Mouse (Mus musculus): Measurements from ENCODE around the gene Klk10. TPM values are rescaled to one million over a fixed set of nuclear protein-coding genes. Genes with fewer than 3 reads are reported as not detected.
A peak's percentile ranks its signal among the peaks of the same experiment; 100 is the strongest.

The Klk10 gene
- total RNA-seq, 2 experiments from 2014 or later = not detected

GRCm38 (mm10) chr7:43777423-43777822, 3.4 kb upstream of the Klk10 start:
- no peak for TF ChIP-seq CTCF (IDR thresholded peaks at IDR 0.05)
- DNase-seq (ENCODE audit: extremely low spot score in 1 of 2, low spot score in 2 of 2) = no peak
- H3K4me3 ChIP-seq = no peak overlapping the region
- no peak overlapping the region for H3K27ac ChIP-seq
- intact Hi-C loops (cut with DNase I) = no loop called here

- DNase-seq (ENCODE audit: extremely low spot score in 1 of 2, low spot score in 2 of 2) = peak in 1 of 2 experiments; percentile 3
- Histone ChIP-seq H3K27ac (no peak overlapping the region), H3K4me3 (no peak overlapping the region)
- TF ChIP-seq CTCF (IDR thresholded peaks at IDR 0.05) = no peak
- intact Hi-C loops (cut with DNase I) = no loop called here
Measured at GRCm38 (mm10) chr7:43778176-43778970, 2.5 kb upstream of the Klk10 start.

GRCm38 (mm10) chr7:43780241-43780640, 594 bp upstream of the Klk10 start:
- Histone ChIP-seq H3K27ac (no peak overlapping the region), H3K4me3 (no peak overlapping the region)
- intact Hi-C loops (cut with DNase I) = loop anchor here (5.0 kb wide), 1 partner anchor 98 kb away; no protein-coding TSS in a partner anchor
- no peak for DNase-seq (ENCODE audit: extremely low spot score in 1 of 2, low spot score in 2 of 2)
- TF ChIP-seq CTCF (IDR thresholded peaks at IDR 0.05) = no peak

- H3K4me3 ChIP-seq = no peak overlapping the region
- H3K27ac ChIP-seq = no peak overlapping the region
- no peak for TF ChIP-seq CTCF (IDR thresholded peaks at IDR 0.05)
- DNase-seq (ENCODE audit: extremely low spot score in 1 of 2, low spot score in 2 of 2) = no peak
- intact Hi-C loops (cut with DNase I) = loop anchor here (5.0 kb wide), 1 partner anchor 99 kb away; no protein-coding TSS in a partner anchor
Measured at GRCm38 (mm10) chr7:43781541-43781940, 706 bp downstream of the Klk10 start.

DNA sequence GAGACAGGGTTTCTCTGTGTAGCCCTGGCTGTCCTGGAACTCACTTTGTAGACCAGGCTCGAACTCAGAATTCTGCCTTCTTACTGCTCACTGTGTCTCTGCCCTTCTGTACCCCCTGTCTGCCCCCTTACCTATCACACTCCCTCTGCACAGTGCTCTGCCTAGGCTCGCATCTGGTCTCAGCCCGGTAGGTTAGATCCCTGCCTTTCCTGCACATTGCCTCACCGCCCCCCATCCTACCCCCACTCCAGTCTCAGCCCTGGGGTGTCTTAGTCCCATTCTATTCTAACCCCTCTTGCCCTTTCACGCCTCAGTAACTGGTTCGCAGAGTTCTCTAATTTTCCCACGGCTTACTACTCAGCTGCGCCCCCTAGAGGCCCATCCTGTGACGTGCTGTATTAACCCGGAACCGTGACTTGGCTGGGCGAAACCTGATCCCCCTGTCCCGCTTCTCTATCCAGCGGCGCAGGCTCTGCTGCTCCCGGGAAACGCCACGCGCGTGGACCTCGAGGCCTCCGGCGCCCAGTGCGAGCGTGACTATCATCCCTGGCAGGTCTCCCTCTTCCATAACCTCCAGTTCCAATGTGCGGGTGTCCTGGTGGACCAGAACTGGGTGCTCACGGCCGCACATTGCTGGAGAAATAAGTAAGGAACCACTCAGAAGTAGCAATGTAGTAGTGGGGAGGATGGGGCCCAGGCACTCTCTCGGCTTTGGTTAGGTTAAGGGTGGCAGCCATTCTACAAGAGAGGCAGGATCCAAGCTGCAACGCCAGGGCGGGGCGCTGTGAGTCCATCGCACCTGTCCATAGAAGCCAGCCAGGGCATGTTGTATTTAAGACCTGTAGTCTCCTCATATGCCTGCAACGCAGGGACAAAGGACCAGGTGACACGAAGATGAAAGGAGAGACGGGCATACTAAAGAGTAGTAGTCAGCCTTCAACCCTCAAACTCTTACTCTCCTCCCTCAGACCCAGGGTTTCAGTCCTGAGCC, 1.7 kb downstream of the Klk10 start:
- Histone ChIP-seq H3K27ac (no peak overlapping the region), H3K4me3 (no peak overlapping the region)
- peak; percentile 77 for TF ChIP-seq CTCF (IDR thresholded peaks at IDR 0.05)
- peak; percentile 61 to 71 for DNase-seq (ENCODE audit: extremely low spot score in 1 of 2, low spot score in 2 of 2)
- intact Hi-C loops (cut with DNase I) = loop anchor here (5.0 kb wide), 1 partner anchor 100 kb away; no protein-coding TSS in a partner anchor

- no peak overlapping the region for H3K4me3 ChIP-seq
- no peak overlapping the region for H3K27ac ChIP-seq
- DNase-seq (ENCODE audit: extremely low spot score in 1 of 2, low spot score in 2 of 2) = no peak
- intact Hi-C loops (cut with DNase I) = loop anchor here (5.0 kb wide), 1 partner anchor 107 kb away; no protein-coding TSS in a partner anchor
- peak; percentile 21 for TF ChIP-seq CTCF (IDR thresholded peaks at IDR 0.05)
Measured at GRCm38 (mm10) chr7:43785286-43785685, 4.5 kb downstream of the Klk10 start.

GRCm38 (mm10) chr7:43788096-43788495, 7.3 kb downstream of the Klk10 start:
- no peak for DNase-seq (ENCODE audit: extremely low spot score in 1 of 2, low spot score in 2 of 2)
- TF ChIP-seq CTCF (IDR thresholded peaks at IDR 0.05) = no peak
- Histone ChIP-seq H3K4me3 (no peak overlapping the region), H3K27ac (no peak overlapping the region)
- intact Hi-C loops (cut with DNase I) = loop anchor here (5.0 kb wide), 1 partner anchor 104 kb away; no protein-coding TSS in a partner anchor

- peak; percentile 49 for TF ChIP-seq CTCF (IDR thresholded peaks at IDR 0.05)
- no peak overlapping the region for H3K27ac ChIP-seq
- intact Hi-C loops (cut with DNase I) = loop anchor here (5.0 kb wide), 1 partner anchor 103 kb away; no protein-coding TSS in a partner anchor
- H3K4me3 ChIP-seq = no peak overlapping the region
- no peak for DNase-seq (ENCODE audit: extremely low spot score in 1 of 2, low spot score in 2 of 2)
Measured at GRCm38 (mm10) chr7:43789295-43789694, 8.5 kb downstream of the Klk10 start.

DNA sequence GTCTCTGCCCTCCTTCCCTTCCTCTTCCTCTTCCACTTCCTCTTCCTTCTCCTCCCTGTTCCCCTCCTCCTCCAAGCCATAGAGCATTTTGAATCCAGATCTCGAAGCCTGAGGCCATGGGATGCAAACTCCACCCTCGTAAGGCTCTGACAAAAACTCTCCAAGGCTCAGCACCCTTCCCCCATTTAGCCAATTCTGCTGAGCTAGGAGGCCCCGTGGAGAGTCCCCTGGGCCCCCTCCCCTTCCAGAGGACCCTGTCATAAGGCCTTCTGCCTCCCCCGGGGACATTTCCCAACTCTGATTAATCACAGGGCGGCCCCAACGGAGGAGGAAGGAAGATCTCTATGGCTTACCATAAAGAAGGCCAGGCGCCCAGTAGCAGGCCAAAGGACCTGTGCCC, 10.8 kb downstream of the Klk10 start, which contains the start of gene Klk9:
Gene Klk9 (plus strand): TSS at position 301 of the 400 bp plus-strand sequence.
- no peak for DNase-seq (ENCODE audit: extremely low spot score in 1 of 2, low spot score in 2 of 2)
- no peak within 1 kb of the TSS for H3K27ac ChIP-seq
- H3K4me3 ChIP-seq = no peak within 1 kb of the TSS
- intact Hi-C loops (cut with DNase I) = loop anchor here (5.0 kb wide), 1 partner anchor 81 kb away; no protein-coding TSS in a partner anchor
- no peak for TF ChIP-seq CTCF (IDR thresholded peaks at IDR 0.05)

DNA sequence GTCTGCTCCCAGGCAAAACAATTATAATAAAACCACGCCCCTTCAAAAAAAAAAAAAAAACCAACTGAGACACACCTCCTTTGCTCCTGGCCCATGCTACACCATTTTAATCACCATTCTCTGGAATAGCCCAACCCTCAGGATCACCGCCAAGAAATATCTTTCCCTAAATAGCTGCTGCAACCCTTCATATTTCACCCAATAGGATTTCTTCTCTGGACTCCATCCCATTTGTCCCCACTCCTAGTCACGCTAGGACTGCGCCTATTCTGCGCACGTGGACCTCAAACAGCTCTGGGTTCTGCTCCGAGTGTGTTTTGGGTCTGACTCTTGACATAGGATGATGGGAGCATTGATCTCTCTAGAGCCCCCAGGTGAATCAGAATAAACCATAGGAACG, 15.5 kb downstream of the Klk10 start:
- no peak for TF ChIP-seq CTCF (IDR thresholded peaks at IDR 0.05)

DNA sequence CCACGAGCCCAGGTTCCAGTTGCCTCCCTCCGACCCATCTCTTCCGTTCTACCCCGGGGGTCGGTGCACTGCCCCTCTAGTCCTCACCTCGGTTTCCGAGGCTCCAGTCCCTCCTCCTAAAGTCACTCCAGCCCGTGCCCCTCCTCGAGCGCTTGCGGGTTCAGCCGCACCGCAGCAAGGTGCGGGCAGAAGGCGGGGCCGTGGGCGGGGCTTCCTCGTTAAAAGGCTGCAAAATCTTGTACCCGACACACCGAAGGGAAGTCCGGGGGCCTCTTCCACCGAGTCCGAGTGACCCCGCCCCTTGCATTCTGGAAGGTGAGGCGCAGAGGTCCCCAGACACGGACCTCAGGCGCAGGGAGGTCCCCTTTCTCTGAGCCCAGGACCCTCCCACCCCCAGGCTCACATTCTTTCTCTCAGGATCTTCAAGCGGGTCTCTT, 16.5 kb downstream of the Klk10 start, which contains the start of gene Klk8:
Gene Klk8 (plus strand): TSS at position 245 of the 437 bp plus-strand sequence.
- peak within 1 kb of the TSS; percentile 56 for H3K4me3 ChIP-seq
- no peak within 1 kb of the TSS for H3K27ac ChIP-seq
- no peak for DNase-seq (ENCODE audit: extremely low spot score in 1 of 2, low spot score in 2 of 2)
- TF ChIP-seq CTCF (IDR thresholded peaks at IDR 0.05) = no peak
- intact Hi-C loops (cut with DNase I) = no loop called here

More for the DNA sequence above, 15.5 kb downstream of the Klk10 start:
- intact Hi-C loops (cut with DNase I) = no loop called here
- no peak for DNase-seq (ENCODE audit: extremely low spot score in 1 of 2, low spot score in 2 of 2)
- no peak overlapping the region for H3K27ac ChIP-seq
- peak overlapping the region; percentile 56 for H3K4me3 ChIP-seq

All from left cerebral cortex, adult 2 months (tissue).